ENCODE assay signal across 27 mouse cellular contexts in genomic region chr2:168719742-168720141, GRCm38 (mm10). TPM values are rescaled to one million over a fixed set of nuclear protein-coding genes. Genes with fewer than 3 reads are reported as not detected.
A peak's percentile ranks its signal among the peaks of the same experiment; 100 is the strongest.
DNase-seq lines count a peak whose midpoint lies in the region; ATAC-seq and TF ChIP-seq lines count a peak whose summit lies in the region.
"Had no signal": no experiment of that assay in that cellular context is flagged by ENCODE, and none has a peak within 500 bp of the region (broad histone marks: within the 10 kb centered on the region; RNA-seq: fewer than 3 reads in every experiment).

No protein-coding gene starts in this region.

- no peaks in the 10 kb centered on the region for H3K9me3 ChIP-seq in forebrain, embryonic 12.5 days
- H3K9me3 ChIP-seq: forebrain, embryonic 15.5 days; hindbrain, embryonic 10.5 days; limb, embryonic 10.5 days; midbrain, embryonic 12.5 days had no signal

- 67% methylated on average over 4 of the region's 4 CpGs for WGBS in forebrain, embryonic 12.5 days

- no peaks in the 10 kb centered on the region for H3K36me3 ChIP-seq in forebrain, embryonic 12.5 days (replicated peaks)
- H3K36me3 ChIP-seq: forebrain, embryonic 15.5 days; G1E; heart, embryonic 12.5 days; hindbrain, embryonic 10.5 days; limb, embryonic 10.5 days; midbrain, embryonic 12.5 days had no signal

- peaks cover 14% of the 10 kb centered on the region for H3K4me1 ChIP-seq in forebrain, embryonic 12.5 days
- H3K4me1 ChIP-seq: heart, embryonic 12.5 days had no signal

- TF ChIP-seq CTCF in layer of hippocampus, adult 2 months (conservative IDR thresholded peaks at IDR 0.05) = peak; percentile 47

- no peak overlapping the region for H3K4me3 ChIP-seq in layer of hippocampus, adult 2 months
- no peak overlapping the region for H3K4me3 ChIP-seq in forebrain, embryonic 12.5 days (replicated peaks)
- H3K4me3 ChIP-seq: forebrain, embryonic 15.5 days; heart, embryonic 12.5 days; hindbrain, embryonic 10.5 days; limb, embryonic 10.5 days; midbrain, embryonic 12.5 days had no signal

- H3K4me2 ChIP-seq in forebrain, embryonic 12.5 days = no peak overlapping the region
- H3K4me2 ChIP-seq: forebrain, embryonic 15.5 days; heart, embryonic 12.5 days; liver, embryonic 11.5 days; midbrain, embryonic 12.5 days had no signal

- H3K27me3 ChIP-seq in forebrain, embryonic 12.5 days = no peaks in the 10 kb centered on the region
- H3K27me3 ChIP-seq: forebrain, embryonic 15.5 days; heart, embryonic 12.5 days; midbrain, embryonic 12.5 days; Patski had no signal

- no peak for ATAC-seq in forebrain, embryonic 12.5 days (ENCODE audit: low FRiP score)
- ATAC-seq: forebrain, embryonic 15.5 days; liver, postnatal 0 days; Patski had no signal

- H3K9ac ChIP-seq in forebrain, embryonic 12.5 days = no peak overlapping the region
- H3K9ac ChIP-seq: forebrain, embryonic 15.5 days; heart, embryonic 12.5 days; liver, postnatal 0 days; midbrain, embryonic 12.5 days had no signal

- DNase-seq in layer of hippocampus, adult 2 months (ENCODE audit: low spot score in 2 of 2) = no peak
- no peak for DNase-seq in layer of hippocampus, adult 11-12 months (ENCODE audit: low spot score)
- peak; percentile 21 for DNase-seq in thymus, postnatal 0 days (ENCODE audit: low spot score)
- DNase-seq in thymus, postnatal 25 days = no peak
- peak; percentile 85 for DNase-seq in ES-CJ7 (ENCODE audit: low read depth, low spot score)
- DNase-seq in ZHBTc4 (ENCODE audit: low read depth, low spot score) = peak; percentile 86
- DNase-seq in kidney, postnatal 14 days = no peak
- DNase-seq: adrenal gland, postnatal 10 days; cerebellum, adult 8-10 months; cerebellum, postnatal 36 days; heart, postnatal 10 days; kidney, adult 9 months; liver, postnatal 0 days; lung, postnatal 10 days; right cerebral cortex, postnatal 14 days had no signal

- no peak overlapping the region for H3K27ac ChIP-seq in layer of hippocampus, adult 2 months
- H3K27ac ChIP-seq in forebrain, embryonic 12.5 days = no peak overlapping the region
- H3K27ac ChIP-seq: forebrain, embryonic 15.5 days; hindbrain, embryonic 10.5 days; limb, embryonic 10.5 days; midbrain, embryonic 12.5 days had no signal

RNA-seq across cellular contexts. Expression of gene Atp9a, which starts 22.5 kb away (rescaled TPM):
- total RNA-seq in layer of hippocampus, adult 2 months (2021) = 100 to 1,000 TPM; 339 to 358 TPM
- polyA plus RNA-seq in thymus, postnatal 0 days (2015; fragmentation: Nextera tagmentation; extraction: Ambion mirVana) = 6.6 and 7.8 TPM in 2 replicates
- 27.6 and 28.3 TPM in 2 replicates for polyA plus RNA-seq in forebrain, embryonic 12.5 days (2016; fragmentation: Nextera tagmentation; extraction: Ambion mirVana)
- total RNA-seq: G1E had no signal
- polyA plus RNA-seq: G1E had no signal

RNA-seq across cellular contexts. Expression of gene Sall4, which starts 48.0 kb away (rescaled TPM):
- total RNA-seq in layer of hippocampus, adult 2 months (2021) = under 1 TPM; 0.34 to 0.61 TPM
- polyA plus RNA-seq in thymus, postnatal 0 days (2015; fragmentation: Nextera tagmentation; extraction: Ambion mirVana) = not detected in 2 replicates
- polyA plus RNA-seq in forebrain, embryonic 12.5 days (2016; fragmentation: Nextera tagmentation; extraction: Ambion mirVana) = 4.6 and 6.9 TPM in 2 replicates
- total RNA-seq: megakaryocyte progenitor cell, adult 5-6 weeks; monocyte, adult 5-6 weeks had no signal
- polyA plus RNA-seq: G1E; gonadal fat pad, adult 2 months; Patski had no signal

Comparison
In these comparisons a context has a peak if more than half of its experiments do, and no peak if none do; other contexts are left out.
1. DNase-seq: peak in thymus, postnatal 0 days (single experiment), ES-CJ7 (single experiment) and ZHBTc4 (single experiment); none in layer of hippocampus, adult 2 months (0 of 2), layer of hippocampus, adult 11-12 months (single experiment), thymus, postnatal 25 days (single experiment) and kidney, postnatal 14 days (single experiment).